ENCODE assay signal across 12 mouse cellular contexts in the genomic region with DNA sequence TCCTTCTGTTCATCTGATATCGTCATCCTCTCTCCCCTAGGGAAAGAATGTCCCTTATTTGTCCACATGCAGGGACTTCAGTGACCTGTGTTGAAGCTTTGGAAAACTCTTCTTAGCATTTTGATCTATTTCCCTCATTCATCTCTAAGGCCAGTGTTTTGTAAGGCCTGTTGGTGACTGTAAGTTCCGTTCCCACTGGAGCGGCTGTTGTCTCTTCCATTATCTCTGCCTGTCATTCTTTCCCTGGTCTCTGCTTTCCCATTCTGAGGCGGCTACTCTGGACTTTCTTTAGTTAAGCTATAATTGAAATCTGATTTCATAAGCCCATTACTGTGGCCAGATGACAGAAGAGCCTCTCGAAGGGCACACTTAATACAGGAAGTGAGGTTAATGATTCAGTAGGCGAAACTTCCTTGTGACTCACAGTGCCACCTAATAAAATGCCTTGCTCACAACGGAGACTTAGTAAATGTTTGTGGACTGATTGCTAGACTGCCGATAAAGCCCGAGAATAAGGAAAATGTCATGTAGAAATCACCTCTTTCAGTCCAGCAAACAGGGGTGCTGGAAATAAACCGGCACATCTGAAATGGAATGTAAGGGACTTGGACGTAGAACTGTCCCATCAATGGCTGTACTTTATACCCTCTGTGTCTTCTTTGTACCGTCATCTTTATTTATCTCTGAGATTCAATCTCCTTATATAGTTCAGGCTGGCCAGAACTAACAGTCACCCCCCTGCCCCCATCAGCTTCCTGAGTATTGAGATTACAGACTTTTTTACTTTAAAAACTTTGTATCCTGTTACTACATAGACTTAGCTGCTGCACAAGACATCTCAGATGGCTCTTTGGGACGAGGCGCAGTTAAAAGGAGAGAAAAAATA.
DNase-seq lines count a peak whose midpoint lies in the region; ATAC-seq and TF ChIP-seq lines count a peak whose summit lies in the region.
"Had no signal": no experiment of that assay in that cellular context is flagged by ENCODE, and none has a peak within 500 bp of the region (broad histone marks: within the 10 kb centered on the region; RNA-seq: fewer than 3 reads in every experiment).

No protein-coding gene starts in this region.

- H3K27me3 ChIP-seq in intestine, embryonic 14.5 days (replicated peaks; ENCODE audit: control insufficient read depth, insufficient read depth, low read length) = no peaks in the 10 kb centered on the region
- no peaks in the 10 kb centered on the region for H3K27me3 ChIP-seq in hindbrain, embryonic 14.5 days (ENCODE audit: control insufficient read depth, insufficient read depth, low read length)
- H3K27me3 ChIP-seq in hindbrain, postnatal 0 days (ENCODE audit: insufficient read depth, low read length) = no peaks in the 10 kb centered on the region
- H3K27me3 ChIP-seq: hindbrain, embryonic 15.5 days; neural tube, embryonic 15.5 days had no signal

- peak overlapping the region; percentile 43 for H3K27ac ChIP-seq in intestine, embryonic 14.5 days (ENCODE audit: low read depth)
- H3K27ac ChIP-seq in hindbrain, embryonic 14.5 days = no peak overlapping the region
- H3K27ac ChIP-seq in hindbrain, postnatal 0 days = no peak overlapping the region
- H3K27ac ChIP-seq: hindbrain, embryonic 15.5 days; neural tube, embryonic 15.5 days had no signal

- no peak overlapping the region for H3K4me2 ChIP-seq in intestine, embryonic 14.5 days (ENCODE audit: low read length)
- H3K4me2 ChIP-seq in hindbrain, embryonic 14.5 days (replicated peaks) = no peak overlapping the region
- no peak overlapping the region for H3K4me2 ChIP-seq in hindbrain, postnatal 0 days (ENCODE audit: low read depth, low read length)
- H3K4me2 ChIP-seq: hindbrain, embryonic 15.5 days; liver, embryonic 11.5 days; neural tube, embryonic 15.5 days had no signal

- H3K36me3 ChIP-seq in intestine, embryonic 14.5 days (ENCODE audit: control insufficient read depth, insufficient read depth, low read length) = no peaks in the 10 kb centered on the region
- H3K36me3 ChIP-seq in hindbrain, embryonic 14.5 days (replicated peaks; ENCODE audit: control insufficient read depth, insufficient read depth) = no peaks in the 10 kb centered on the region
- H3K36me3 ChIP-seq in hindbrain, postnatal 0 days (ENCODE audit: insufficient read depth, low read length) = no peaks in the 10 kb centered on the region
- H3K36me3 ChIP-seq: hindbrain, embryonic 15.5 days; neural tube, embryonic 15.5 days had no signal

- no peak overlapping the region for H3K4me3 ChIP-seq in intestine, embryonic 14.5 days (ENCODE audit: low read depth, low read length)
- no peak overlapping the region for H3K4me3 ChIP-seq in hindbrain, embryonic 14.5 days (replicated peaks; ENCODE audit: low read length)
- no peak overlapping the region for H3K4me3 ChIP-seq in hindbrain, postnatal 0 days (ENCODE audit: low read length)
- H3K4me3 ChIP-seq: hindbrain, embryonic 15.5 days; neural tube, embryonic 15.5 days had no signal

- TF ChIP-seq CTCF in hindbrain, postnatal 0 days (IDR thresholded peaks at IDR 0.05; ENCODE audit: low read depth) = no peak

- peak; percentile 14 for DNase-seq in urinary bladder, postnatal 14 days (ENCODE audit: low spot score)
- no peak for DNase-seq in urinary bladder, postnatal 25 days (ENCODE audit: low spot score)
- DNase-seq in intestine, embryonic 14.5 days (ENCODE audit: low spot score) = peak; percentile 51
- peak; percentile 5 for DNase-seq in lung, postnatal 14 days
- no peak for DNase-seq in hindbrain, embryonic 14.5 days (ENCODE audit: low spot score)
- no peak for DNase-seq in cerebellum, adult 9-11 months
- no peak for DNase-seq in hindbrain, postnatal 0 days (ENCODE audit: low spot score)
- DNase-seq: cerebellum, adult 18-20 months; embryo, embryonic 11 days had no signal

- no peak overlapping the region for H3K9ac ChIP-seq in intestine, embryonic 14.5 days (ENCODE audit: low read length)
- no peak overlapping the region for H3K9ac ChIP-seq in hindbrain, embryonic 14.5 days
- H3K9ac ChIP-seq in hindbrain, postnatal 0 days (replicated peaks; ENCODE audit: low read length) = no peak overlapping the region
- H3K9ac ChIP-seq: hindbrain, embryonic 15.5 days; neural tube, embryonic 15.5 days had no signal

- H3K4me1 ChIP-seq in intestine, embryonic 14.5 days (replicated peaks; ENCODE audit: control insufficient read depth, insufficient read depth, low read length) = no peaks in the 10 kb centered on the region
- H3K4me1 ChIP-seq in hindbrain, embryonic 14.5 days (replicated peaks; ENCODE audit: control insufficient read depth, insufficient read depth, low read length) = no peaks in the 10 kb centered on the region
- H3K4me1 ChIP-seq in hindbrain, postnatal 0 days (ENCODE audit: insufficient read depth, low read length) = no peaks in the 10 kb centered on the region
- H3K4me1 ChIP-seq: hindbrain, embryonic 15.5 days; neural tube, embryonic 15.5 days had no signal

- no peaks in the 10 kb centered on the region for H3K9me3 ChIP-seq in intestine, embryonic 14.5 days (ENCODE audit: control insufficient read depth, low read length)
- H3K9me3 ChIP-seq in hindbrain, embryonic 14.5 days (ENCODE audit: control insufficient read depth, low read length) = no peaks in the 10 kb centered on the region
- H3K9me3 ChIP-seq in hindbrain, postnatal 0 days (ENCODE audit: low read length) = no peaks in the 10 kb centered on the region
- H3K9me3 ChIP-seq: hindbrain, embryonic 15.5 days; neural tube, embryonic 15.5 days had no signal

- ATAC-seq in intestine, embryonic 14.5 days (replicated peaks; ENCODE audit: low FRiP score, low TSS enrichment, low read depth) = peak; percentile 66
- ATAC-seq in hindbrain, embryonic 14.5 days (ENCODE audit: low FRiP score) = no peak
- ATAC-seq in hindbrain, postnatal 0 days = no peak

- WGBS in intestine, embryonic 14.5 days = 64% methylated on average over 14 of the region's 14 CpGs
- 91% methylated on average over 14 of the region's 14 CpGs for WGBS in hindbrain, embryonic 14.5 days
- 88% methylated on average over 14 of the region's 14 CpGs for WGBS in hindbrain, postnatal 0 days

Comparison
In these comparisons a context has a peak if more than half of its experiments do, and no peak if none do; other contexts are left out.
1. DNase-seq: peak in urinary bladder, postnatal 14 days (single experiment), intestine, embryonic 14.5 days (single experiment) and lung, postnatal 14 days (single experiment); none in urinary bladder, postnatal 25 days (single experiment), hindbrain, embryonic 14.5 days (single experiment), cerebellum, adult 9-11 months (single experiment) and hindbrain, postnatal 0 days (single experiment).